Mouse (Mus musculus) megakaryocyte, adult 5-6 weeks (primary cell): Measurements from ENCODE around the gene Mphosph8. TPM values are rescaled to one million over a fixed set of nuclear protein-coding genes. Genes with fewer than 3 reads are reported as not detected.

Source experiments
- total RNA-seq, 2 experiments: library from RNA; stranded (forward) in 1 of 2; stranded (reverse) in 1 of 2; fragments of 153-499, 151-499 nt in 1 of 2; fragments of 221-1000, 200-1000 nt in 1 of 2; gene quantifications; 2 replicates each; pipeline versions ENCODE4 v1.2.3 to v1.2.4; 2015 to 2017

The Mphosph8 gene
- total RNA-seq, 2 experiments from 2014 or later: 22.9 to 27.7 TPM

Other genes with a start within 250 kb of the Mphosph8 start
- gene Cenpj, start 92.8 kb upstream of the Mphosph8 start, total RNA-seq (2015): 18.6 and 23.3 TPM in 2 replicates
- gene Cenpj, start 92.8 kb upstream of the Mphosph8 start, total RNA-seq (2017): 15.8 and 24.6 TPM in 2 replicates
- 63.0 and 71.7 TPM in 2 replicates for gene Parp4, start 92.6 kb upstream of the Mphosph8 start, total RNA-seq (2015)
- gene Parp4, start 92.6 kb upstream of the Mphosph8 start, total RNA-seq (2017): 11.2 and 14.9 TPM in 2 replicates
- gene Pspc1, start 110.1 kb downstream of the Mphosph8 start, total RNA-seq (2015): 37.7 and 39.6 TPM in 2 replicates
- gene Pspc1, start 110.1 kb downstream of the Mphosph8 start, total RNA-seq (2017): 73.0 and 82.4 TPM in 2 replicates
- gene Zmym5, start 143.5 kb downstream of the Mphosph8 start, total RNA-seq (2015): 24.2 and 28.6 TPM in 2 replicates
- 17.2 and 19.2 TPM in 2 replicates for gene Zmym5, start 143.5 kb downstream of the Mphosph8 start, total RNA-seq (2017)
- gene Zmym2, start 218.4 kb downstream of the Mphosph8 start, total RNA-seq (2015): 64.4 and 69.7 TPM in 2 replicates
- gene Zmym2, start 218.4 kb downstream of the Mphosph8 start, total RNA-seq (2017): 21.6 and 27.1 TPM in 2 replicates